Mouse (Mus musculus): ENCODE measurements around the gene Camta1. TPM values are rescaled to one million over a fixed set of nuclear protein-coding genes. Genes with fewer than 3 reads are reported as not detected.

The Camta1 gene
- polyA plus RNA-seq, 1 experiment: 155 TPM

- TF ChIP-seq CTCF (IDR thresholded peaks at IDR 0.05; ENCODE audit: borderline replicate concordance, insufficient read depth, low read depth, low read length) (peak; percentile 91), POLR2A (IDR thresholded peaks at IDR 0.05; ENCODE audit: borderline replicate concordance, insufficient read depth, low read length) (no peak)
- peaks cover 14% of the 10 kb centered on the region for H3K4me1 ChIP-seq (ENCODE audit: control insufficient read depth, insufficient read depth, low read length)
- WGBS: 47% methylated on average over 23 of the region's 23 CpGs
- peak; percentile 59 to 68 for DNase-seq
- H3K4me3 ChIP-seq (replicated peaks; ENCODE audit: insufficient read depth, low read depth, low read length): no peak overlapping the region
- no peak overlapping the region for H3K27ac ChIP-seq (ENCODE audit: insufficient read depth, low read length)
- H3K27me3 ChIP-seq (ENCODE audit: control insufficient read depth, insufficient read depth, low read length): no peaks in the 10 kb centered on the region
Measured at GRCm38 (mm10) chr4:151334951-151335742, 526.5 kb downstream of the Camta1 start.

GRCm38 (mm10) chr4:151332074-151332849 is 529.4 kb downstream of the Camta1 start:
- 79% methylated on average over 19 of the region's 19 CpGs for WGBS
- no peak overlapping the region for H3K4me3 ChIP-seq (replicated peaks; ENCODE audit: insufficient read depth, low read depth, low read length)
- H3K4me1 ChIP-seq (ENCODE audit: control insufficient read depth, insufficient read depth, low read length): peaks cover 13% of the 10 kb centered on the region
- DNase-seq: no peak
- H3K27me3 ChIP-seq (ENCODE audit: control insufficient read depth, insufficient read depth, low read length): no peaks in the 10 kb centered on the region
- H3K27ac ChIP-seq (ENCODE audit: insufficient read depth, low read length): no peak overlapping the region
- TF ChIP-seq CTCF (IDR thresholded peaks at IDR 0.05; ENCODE audit: borderline replicate concordance, insufficient read depth, low read depth, low read length): no peak
- no peak for TF ChIP-seq POLR2A (IDR thresholded peaks at IDR 0.05; ENCODE audit: borderline replicate concordance, insufficient read depth, low read length)

GRCm38 (mm10) chr4:151330983-151331382 is 530.7 kb downstream of the Camta1 start:
- Histone ChIP-seq H3K27ac (ENCODE audit: insufficient read depth, low read length) (no peak overlapping the region), H3K4me1 (ENCODE audit: control insufficient read depth, insufficient read depth, low read length) (peaks cover 15% of the 10 kb centered on the region), H3K27me3 (ENCODE audit: control insufficient read depth, insufficient read depth, low read length) (no peaks in the 10 kb centered on the region), H3K4me3 (replicated peaks; ENCODE audit: insufficient read depth, low read depth, low read length) (no peak overlapping the region)
- WGBS: 77% methylated on average over 8 of the region's 8 CpGs
- no peak for TF ChIP-seq POLR2A (IDR thresholded peaks at IDR 0.05; ENCODE audit: borderline replicate concordance, insufficient read depth, low read length)
- TF ChIP-seq CTCF (IDR thresholded peaks at IDR 0.05; ENCODE audit: borderline replicate concordance, insufficient read depth, low read depth, low read length): peak; percentile 61; the same call in 1 of the 2 replicates
- DNase-seq: no peak

- DNase-seq: no peak
- TF ChIP-seq POLR2A (IDR thresholded peaks at IDR 0.05; ENCODE audit: borderline replicate concordance, insufficient read depth, low read length) (no peak), CTCF (IDR thresholded peaks at IDR 0.05; ENCODE audit: borderline replicate concordance, insufficient read depth, low read depth, low read length) (no peak)
- H3K27ac ChIP-seq (ENCODE audit: insufficient read depth, low read length): no peak overlapping the region
- no peaks in the 10 kb centered on the region for H3K27me3 ChIP-seq (ENCODE audit: control insufficient read depth, insufficient read depth, low read length)
- no peak overlapping the region for H3K4me3 ChIP-seq (replicated peaks; ENCODE audit: insufficient read depth, low read depth, low read length)
- peaks cover 19% of the 10 kb centered on the region for H3K4me1 ChIP-seq (ENCODE audit: control insufficient read depth, insufficient read depth, low read length)
- 30% methylated on average over 6 of the region's 6 CpGs for WGBS
Measured at GRCm38 (mm10) chr4:151328071-151328470, 533.6 kb downstream of the Camta1 start.

GRCm38 (mm10) chr4:151326971-151327686 is 534.5 kb downstream of the Camta1 start:
- Histone ChIP-seq H3K4me1 (ENCODE audit: control insufficient read depth, insufficient read depth, low read length) (peaks cover 23% of the 10 kb centered on the region), H3K27ac (ENCODE audit: insufficient read depth, low read length) (no peak overlapping the region), H3K27me3 (ENCODE audit: control insufficient read depth, insufficient read depth, low read length) (no peaks in the 10 kb centered on the region), H3K4me3 (replicated peaks; ENCODE audit: insufficient read depth, low read depth, low read length) (no peak overlapping the region)
- WGBS: 71% methylated on average over 8 of the region's 8 CpGs
- no peak for TF ChIP-seq POLR2A (IDR thresholded peaks at IDR 0.05; ENCODE audit: borderline replicate concordance, insufficient read depth, low read length)
- no peak for TF ChIP-seq CTCF (IDR thresholded peaks at IDR 0.05; ENCODE audit: borderline replicate concordance, insufficient read depth, low read depth, low read length)
- no peak for DNase-seq

- no peak for DNase-seq
- Histone ChIP-seq H3K4me1 (ENCODE audit: control insufficient read depth, insufficient read depth, low read length) (peaks cover 37% of the 10 kb centered on the region), H3K4me3 (replicated peaks; ENCODE audit: insufficient read depth, low read depth, low read length) (no peak overlapping the region), H3K27ac (ENCODE audit: insufficient read depth, low read length) (no peak overlapping the region), H3K27me3 (ENCODE audit: control insufficient read depth, insufficient read depth, low read length) (no peaks in the 10 kb centered on the region)
- no peak for TF ChIP-seq POLR2A (IDR thresholded peaks at IDR 0.05; ENCODE audit: borderline replicate concordance, insufficient read depth, low read length)
- no peak for TF ChIP-seq CTCF (IDR thresholded peaks at IDR 0.05; ENCODE audit: borderline replicate concordance, insufficient read depth, low read depth, low read length)
- WGBS: 51% methylated on average over 10 of the region's 10 CpGs
Measured at GRCm38 (mm10) chr4:151316428-151316827, 545.2 kb downstream of the Camta1 start.

- WGBS: 59% methylated on average over 10 of the region's 10 CpGs
- no peak overlapping the region for H3K4me3 ChIP-seq (replicated peaks; ENCODE audit: insufficient read depth, low read depth, low read length)
- H3K27ac ChIP-seq (ENCODE audit: insufficient read depth, low read length): no peak overlapping the region
- no peak for TF ChIP-seq POLR2A (IDR thresholded peaks at IDR 0.05; ENCODE audit: borderline replicate concordance, insufficient read depth, low read length)
- TF ChIP-seq CTCF (IDR thresholded peaks at IDR 0.05; ENCODE audit: borderline replicate concordance, insufficient read depth, low read depth, low read length): no peak
- DNase-seq: no peak
- H3K27me3 ChIP-seq (ENCODE audit: control insufficient read depth, insufficient read depth, low read length): no peaks in the 10 kb centered on the region
- H3K4me1 ChIP-seq (ENCODE audit: control insufficient read depth, insufficient read depth, low read length): peaks cover 44% of the 10 kb centered on the region
Measured at GRCm38 (mm10) chr4:151315726-151316125, 546.0 kb downstream of the Camta1 start.
